Mouse (Mus musculus): ENCODE measurements around the gene Abcd2. TPM values are rescaled to one million over a fixed set of nuclear protein-coding genes. Genes with fewer than 3 reads are reported as not detected.
A peak's percentile ranks its signal among the peaks of the same experiment; 100 is the strongest.

The Abcd2 gene
- total RNA-seq, 1 experiment from 2014 or later, result 8.7 TPM

- no peak for DNase-seq
These were observed 30.4 kb downstream of the Abcd2 start for GRCm38 (mm10) chr15:91161153-91161552.

- DNase-seq, result no peak
These were observed 38.3 kb downstream of the Abcd2 start for GRCm38 (mm10) chr15:91153311-91153710.

- DNase-seq, result peak; percentile 22
These were observed 39.0 kb downstream of the Abcd2 start for GRCm38 (mm10) chr15:91152592-91152991.

- DNase-seq, result no peak
These were observed 67.0 kb downstream of the Abcd2 start for GRCm38 (mm10) chr15:91124584-91124983.

- no peak for DNase-seq
These were observed 78.9 kb downstream of the Abcd2 start for GRCm38 (mm10) chr15:91112555-91113209.

- DNase-seq, result no peak
These were observed 83.4 kb downstream of the Abcd2 start for GRCm38 (mm10) chr15:91108102-91108659.

GRCm38 (mm10) chr15:91104934-91105333 is 86.7 kb downstream of the Abcd2 start:
- DNase-seq, result no peak

GRCm38 (mm10) chr15:91104276-91104675 is 87.3 kb downstream of the Abcd2 start:
- no peak for DNase-seq

- DNase-seq, result no peak
These were observed 87.8 kb downstream of the Abcd2 start for GRCm38 (mm10) chr15:91103814-91104213.

- DNase-seq, result no peak
These were observed 88.3 kb downstream of the Abcd2 start for GRCm38 (mm10) chr15:91103305-91103704.

GRCm38 (mm10) chr15:91096606-91097005 is 95.0 kb downstream of the Abcd2 start:
- no peak for DNase-seq

Other genes starting within 250 kb of the Abcd2 start
- 15.4 and 23.0 TPM in 2 replicates for gene Kif21a, start 141.9 kb downstream of the Abcd2 start, total RNA-seq (2021)
- gene CN725425, start 7.7 kb upstream of the Abcd2 start, total RNA-seq (2021), result not detected in 2 replicates

Measured in adrenal gland, postnatal 25 days (tissue).